In the genomic region with DNA sequence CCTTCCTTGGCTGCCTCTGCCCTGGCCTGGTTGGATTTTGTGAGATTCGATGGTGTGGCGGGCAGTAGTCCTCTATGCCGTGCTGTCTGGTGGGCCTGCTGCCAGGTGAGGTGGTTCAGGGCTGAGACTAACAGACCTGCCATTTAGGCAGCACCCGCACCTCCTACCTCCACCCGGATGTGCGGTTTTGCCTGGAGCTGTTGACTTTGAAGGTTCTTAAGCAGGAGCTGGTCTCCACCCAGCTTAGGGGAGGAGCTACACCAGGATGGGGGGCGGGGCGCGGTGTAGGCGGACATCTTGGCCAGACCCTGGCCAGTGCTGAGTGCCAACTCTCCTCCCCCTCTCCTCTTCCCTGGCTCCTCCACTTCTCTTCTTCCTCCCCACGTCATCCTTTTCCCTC, we compare ENCODE assay signal across 9 mouse cellular contexts. TPM values are rescaled to one million over a fixed set of nuclear protein-coding genes. Genes with fewer than 3 reads are reported as not detected.
DNase-seq lines count a peak whose midpoint lies in the region; ATAC-seq lines count a peak whose summit lies in the region.
"Had no signal": no experiment of that assay in that cellular context is flagged by ENCODE, and none has a peak within 500 bp of the region (broad histone marks: within the 10 kb centered on the region; RNA-seq: fewer than 3 reads in every experiment).

No protein-coding gene starts in this region.

- WGBS in forebrain, embryonic 14.5 days = 53% methylated on average over 11 of the region's 11 CpGs
- 60% methylated on average over 11 of the region's 11 CpGs for WGBS in forebrain, embryonic 12.5 days
- WGBS in limb, embryonic 10.5 days = 55% methylated on average over 11 of the region's 11 CpGs

- peaks cover 2% of the 10 kb centered on the region; the same call in 1 of the 2 replicates for H3K4me1 ChIP-seq in forebrain, embryonic 14.5 days (ENCODE audit: control insufficient read depth, insufficient read depth, low read length)
- peaks cover 40% of the 10 kb centered on the region for H3K4me1 ChIP-seq in forebrain, embryonic 12.5 days
- H3K4me1 ChIP-seq in limb, embryonic 10.5 days = peaks cover 55% of the 10 kb centered on the region

- no peaks in the 10 kb centered on the region for H3K9me3 ChIP-seq in forebrain, embryonic 14.5 days (replicated peaks; ENCODE audit: control insufficient read depth, low read length)
- no peaks in the 10 kb centered on the region for H3K9me3 ChIP-seq in forebrain, embryonic 12.5 days
- no peaks in the 10 kb centered on the region for H3K9me3 ChIP-seq in limb, embryonic 10.5 days (replicated peaks)

- no peaks in the 10 kb centered on the region for H3K27me3 ChIP-seq in forebrain, embryonic 14.5 days (replicated peaks; ENCODE audit: control insufficient read depth, insufficient read depth, low read length)
- no peaks in the 10 kb centered on the region for H3K27me3 ChIP-seq in forebrain, embryonic 12.5 days
- 0 out of 2 replicates have a peak, but pooled peaks cover 8% of the 10 kb centered on the region for H3K27me3 ChIP-seq in limb, embryonic 10.5 days (ENCODE audit: low read depth, poor library complexity, severe bottlenecking)

- no peak overlapping the region for H3K4me3 ChIP-seq in forebrain, embryonic 14.5 days (ENCODE audit: low read depth, low read length)
- no peak overlapping the region for H3K4me3 ChIP-seq in forebrain, embryonic 12.5 days (replicated peaks)
- H3K4me3 ChIP-seq in limb, embryonic 10.5 days = no peak overlapping the region

- H3K4me2 ChIP-seq in forebrain, embryonic 14.5 days (ENCODE audit: low read length) = no peak overlapping the region
- no peak overlapping the region for H3K4me2 ChIP-seq in forebrain, embryonic 12.5 days

- no peaks in the 10 kb centered on the region for H3K36me3 ChIP-seq in forebrain, embryonic 14.5 days (ENCODE audit: control insufficient read depth, insufficient read depth, low read length)
- H3K36me3 ChIP-seq in forebrain, embryonic 12.5 days (replicated peaks) = no peaks in the 10 kb centered on the region
- H3K36me3 ChIP-seq in limb, embryonic 10.5 days = no peaks in the 10 kb centered on the region

- H3K27ac ChIP-seq in forebrain, embryonic 14.5 days (ENCODE audit: low read depth, low read length) = no peak overlapping the region
- no peak overlapping the region for H3K27ac ChIP-seq in forebrain, embryonic 12.5 days
- peak overlapping the region; percentile 22 for H3K27ac ChIP-seq in limb, embryonic 10.5 days
- H3K27ac ChIP-seq: macrophage had no signal

- peak; percentile 46 for DNase-seq in forebrain, embryonic 14.5 days (ENCODE audit: low spot score)
- DNase-seq in CD4-positive, CD25-positive, alpha-beta regulatory T cell, adult 2 months (ENCODE audit: low read depth, low spot score) = peak; percentile 92
- DNase-seq in c-Kit-positive CD71-negative TER-119-negative erythroid progenitor cells, embryonic 14.5 days (ENCODE audit: low read depth) = peak; percentile 37
- peak; percentile 69 to 73 for DNase-seq in heart, adult 9 months (ENCODE audit: low spot score in 2 of 2)
- DNase-seq in limb, embryonic 10.5 days (ENCODE audit: low spot score) = no peak
- peak; percentile 90 to 91 for DNase-seq in thymus, postnatal 36 days

- H3K9ac ChIP-seq in forebrain, embryonic 14.5 days (ENCODE audit: low read length) = no peak overlapping the region
- no peak overlapping the region for H3K9ac ChIP-seq in forebrain, embryonic 12.5 days

- ATAC-seq in forebrain, embryonic 14.5 days = peak; percentile 22; the same call in 1 of the 2 replicates
- no peak for ATAC-seq in forebrain, embryonic 12.5 days (ENCODE audit: low FRiP score)
- peak; percentile 48 for ATAC-seq in monocyte, adult 5-6 weeks (replicated peaks; ENCODE audit: insufficient number of reproducible peaks, low FRiP score, low TSS enrichment, poor library complexity, severe bottlenecking)

RNA-seq across cellular contexts. Expression of a gene that starts 2.5 kb away (rescaled TPM):
- polyA plus RNA-seq in forebrain, embryonic 14.5 days (2014; fragmentation: Nextera tagmentation; extraction: Ambion mirVana) = 0.38 TPM in 1 of 2 replicates, not detected in the other
- not detected in 2 replicates for polyA plus RNA-seq in forebrain, embryonic 12.5 days (2016; fragmentation: Nextera tagmentation; extraction: Ambion mirVana)
- not detected in 2 replicates for polyA plus RNA-seq in limb, embryonic 10.5 days (2016; fragmentation: Nextera tagmentation; extraction: Ambion mirVana)
- total RNA-seq in monocyte, adult 5-6 weeks (2017) = not detected in 3 replicates
- polyA plus RNA-seq: macrophage had no signal

RNA-seq across cellular contexts. Expression of a gene that starts 39.8 kb away (rescaled TPM):
- 30.9 TPM in 2 replicates for polyA plus RNA-seq in forebrain, embryonic 14.5 days (2014; fragmentation: Nextera tagmentation; extraction: Ambion mirVana)
- polyA plus RNA-seq in forebrain, embryonic 12.5 days (2016; fragmentation: Nextera tagmentation; extraction: Ambion mirVana) = 30.9 and 32.8 TPM in 2 replicates
- 4.3 and 5.8 TPM in 2 replicates for polyA plus RNA-seq in limb, embryonic 10.5 days (2016; fragmentation: Nextera tagmentation; extraction: Ambion mirVana)
- total RNA-seq in monocyte, adult 5-6 weeks (2017) = 274 to 469 TPM (median 297 TPM) in 3 replicates
